Mouse (Mus musculus) frontal cortex, postnatal 36 days (tissue): Measurements from ENCODE around the gene Fas.

Source experiments
- DNase-seq, 2 experiments: peaks; one replicate each; pipeline ENCODE4 v3.0.0; 2022; ENCODE audit warnings: low spot score in 2 of 2

Fas gene

DNA sequence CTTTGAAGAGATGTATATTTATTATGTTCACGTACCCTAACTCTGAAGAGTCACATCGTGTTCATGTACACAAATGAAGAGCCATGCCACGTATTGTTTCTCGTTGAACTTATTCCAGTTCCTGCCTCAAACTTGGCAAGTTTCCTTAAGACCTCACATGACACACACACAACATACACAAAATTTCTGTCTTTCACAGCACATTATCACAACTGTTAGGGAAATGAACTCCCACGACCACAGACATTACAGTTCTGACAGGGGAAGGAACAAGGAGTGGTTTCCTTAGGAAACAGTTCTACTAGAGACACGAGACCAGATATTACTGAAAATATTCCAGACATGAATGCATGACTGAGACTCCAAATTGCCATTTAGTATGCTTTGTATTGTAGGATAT, 6.9 kb upstream of the Fas start:
- DNase-seq = no peak

- DNase-seq = no peak
Observed at GRCm38 (mm10) chr19:34284383-34284782, 6.1 kb upstream of the Fas start.

DNA sequence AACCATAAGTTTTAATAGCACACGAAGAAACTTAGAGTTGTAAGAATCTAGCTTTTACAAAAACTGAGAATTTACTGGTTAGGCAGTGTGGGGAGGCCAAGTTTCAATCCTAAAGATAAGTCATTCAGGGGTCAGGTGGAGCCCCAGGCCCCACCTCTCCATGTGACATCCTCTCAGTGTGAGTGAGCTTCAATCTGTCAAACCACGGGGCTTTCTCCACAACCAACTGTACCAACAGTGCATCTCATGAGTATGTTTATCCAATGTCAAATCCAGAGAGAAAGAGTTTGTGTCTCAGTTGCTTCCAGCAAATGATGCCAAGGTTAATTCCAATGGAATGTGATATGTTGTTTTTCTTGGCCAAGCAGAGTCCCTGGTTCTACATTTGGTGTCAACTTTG, 5.6 kb upstream of the Fas start:
- no peak for DNase-seq

DNA sequence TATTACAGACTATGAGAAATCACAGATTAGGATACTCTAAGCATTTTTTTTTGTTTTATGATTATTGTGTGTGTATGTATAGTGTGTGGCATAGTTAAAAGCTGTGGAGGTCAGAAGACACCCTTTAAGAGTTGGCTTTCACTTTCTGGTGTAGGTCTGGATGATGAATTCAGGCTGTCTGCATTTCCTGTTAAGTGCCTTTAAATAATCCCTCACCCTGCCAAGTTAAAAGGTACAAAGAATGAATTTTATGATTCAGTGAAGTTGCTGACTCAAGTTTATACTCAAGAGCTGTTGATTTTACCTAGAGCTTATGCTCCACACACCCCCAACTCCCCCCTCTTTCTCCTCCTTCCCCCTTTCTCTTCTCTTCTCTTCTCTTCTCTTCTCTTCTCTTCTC, 3.2 kb upstream of the Fas start:
- no peak for DNase-seq

DNA sequence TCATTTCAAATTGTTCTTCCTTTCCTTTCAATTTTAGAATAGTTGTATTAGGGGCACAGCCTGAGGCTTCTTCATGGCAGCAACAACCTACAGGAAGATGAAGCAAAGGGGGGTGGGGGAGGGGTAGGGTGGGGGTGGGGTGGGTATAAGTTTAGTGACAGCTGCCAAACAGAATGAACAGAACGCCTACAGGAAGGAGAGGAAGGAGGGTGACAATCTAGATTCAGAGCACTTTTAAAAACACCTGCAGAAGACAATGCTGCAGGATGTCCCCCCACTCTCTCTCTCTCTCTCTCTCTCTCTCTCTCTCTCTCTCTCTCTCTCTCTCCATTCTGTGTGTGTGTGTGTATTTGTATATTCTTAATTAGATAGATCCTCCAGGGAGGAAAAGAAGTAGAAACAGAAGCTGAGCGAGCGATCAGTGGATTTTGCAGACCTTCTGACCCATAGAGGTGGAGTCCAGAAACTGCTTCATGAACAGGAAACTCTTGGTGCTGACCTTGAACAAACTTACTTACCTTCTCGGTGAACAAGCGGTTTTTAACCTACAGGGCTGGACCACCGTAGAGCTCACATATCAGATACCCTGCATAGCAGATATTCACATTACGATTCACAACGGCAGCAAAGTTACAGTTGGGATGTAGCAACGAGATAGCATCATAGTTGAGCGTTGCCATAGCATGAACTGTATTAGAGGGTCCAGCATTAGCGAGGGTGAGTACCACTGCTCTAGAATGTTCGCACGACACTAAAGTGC, 2.6 kb upstream of the Fas start:
- DNase-seq = no peak

DNA sequence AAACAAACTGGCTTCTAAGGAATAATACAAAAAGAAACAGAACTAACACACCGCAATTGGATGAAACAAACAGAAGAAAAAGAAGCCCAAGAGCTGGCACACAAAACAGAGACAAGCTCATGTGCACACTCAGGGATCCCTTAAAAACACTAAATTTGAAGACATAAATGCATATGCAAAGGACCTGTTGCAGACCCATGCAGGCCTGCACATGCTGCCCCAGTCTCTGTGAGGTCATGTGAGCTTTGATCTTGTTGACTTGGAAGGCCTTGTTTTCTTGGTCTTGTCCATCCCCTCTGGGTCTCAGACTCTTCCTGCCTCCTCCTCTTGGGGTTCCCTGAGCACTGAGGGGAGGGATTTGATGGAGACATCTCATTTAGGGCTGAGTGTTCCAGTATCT, 1.8 kb upstream of the Fas start:
- no peak for DNase-seq

DNA sequence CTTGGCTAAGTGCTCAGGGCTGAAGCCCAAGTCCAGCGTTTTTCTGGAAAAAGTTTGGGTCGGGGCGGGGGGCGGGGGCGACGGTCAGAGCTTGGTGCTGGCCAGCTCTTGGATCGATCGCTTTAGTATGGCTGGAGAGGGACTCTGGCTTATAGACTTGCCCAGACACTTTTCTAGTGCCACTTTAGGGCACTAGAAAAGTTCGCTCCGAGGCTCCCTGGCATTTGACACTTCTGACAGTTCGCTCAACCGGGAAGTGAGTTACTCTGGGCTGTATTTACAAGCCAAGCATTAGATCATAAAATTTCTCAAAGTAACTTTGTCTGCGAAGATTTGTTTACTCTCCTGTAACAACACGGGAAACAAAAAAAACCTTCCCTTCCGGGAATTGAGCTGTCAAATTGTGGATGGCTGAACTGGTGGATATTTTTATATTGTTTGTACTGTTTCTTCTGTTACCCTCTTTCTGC, 441 bp downstream of the Fas start:
- no peak for DNase-seq

GRCm38 (mm10) chr19:34291379-34291778, 913 bp downstream of the Fas start:
- no peak for DNase-seq

GRCm38 (mm10) chr19:34291956-34292355, 1.5 kb downstream of the Fas start:
- DNase-seq = no peak

- no peak for DNase-seq
Observed at GRCm38 (mm10) chr19:34292701-34293100, 2.2 kb downstream of the Fas start.

- no peak for DNase-seq
Observed at GRCm38 (mm10) chr19:34293376-34293947, 3.0 kb downstream of the Fas start.

DNA sequence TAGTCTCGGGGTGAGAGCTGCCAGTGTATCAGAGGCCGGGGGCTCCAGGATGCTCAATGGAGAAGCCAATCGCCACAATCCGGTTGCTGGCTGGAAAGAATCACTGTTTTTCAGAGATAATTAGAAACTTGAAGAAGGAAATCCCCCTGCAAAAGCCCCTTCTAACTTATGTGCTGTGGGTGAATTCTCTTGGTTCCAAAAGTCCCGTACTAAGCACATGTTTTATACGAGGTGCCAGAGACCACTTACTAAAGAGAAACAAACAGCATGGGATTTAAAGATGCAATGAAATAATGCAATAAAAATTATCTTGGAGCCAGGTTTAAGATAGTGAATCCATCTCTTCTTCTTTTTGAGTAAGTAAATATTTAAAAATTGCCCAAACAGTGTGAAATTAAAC, 5.0 kb downstream of the Fas start:
- no peak for DNase-seq

- no peak for DNase-seq
Observed at GRCm38 (mm10) chr19:34298531-34298930, 8.1 kb downstream of the Fas start.

DNA sequence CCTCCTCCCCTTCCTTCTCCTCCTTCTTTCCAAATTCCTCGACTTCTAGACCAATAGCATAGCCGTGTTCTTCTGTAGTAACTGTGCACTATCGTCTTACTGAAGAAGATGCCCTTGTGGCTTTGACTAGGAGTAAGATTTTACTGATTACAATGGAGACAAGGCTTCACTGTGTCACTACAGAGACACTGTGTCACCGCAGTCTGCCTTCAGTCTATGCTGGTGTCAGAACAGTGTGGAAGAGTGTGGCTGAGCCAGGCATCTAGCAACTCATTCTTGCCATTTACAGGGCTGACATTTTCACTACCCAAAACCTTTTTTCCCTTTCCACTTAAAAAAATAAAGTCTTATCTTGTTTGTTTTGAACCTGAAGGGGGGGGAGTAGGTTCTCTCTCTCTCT, 8.8 kb downstream of the Fas start:
- no peak for DNase-seq

DNA sequence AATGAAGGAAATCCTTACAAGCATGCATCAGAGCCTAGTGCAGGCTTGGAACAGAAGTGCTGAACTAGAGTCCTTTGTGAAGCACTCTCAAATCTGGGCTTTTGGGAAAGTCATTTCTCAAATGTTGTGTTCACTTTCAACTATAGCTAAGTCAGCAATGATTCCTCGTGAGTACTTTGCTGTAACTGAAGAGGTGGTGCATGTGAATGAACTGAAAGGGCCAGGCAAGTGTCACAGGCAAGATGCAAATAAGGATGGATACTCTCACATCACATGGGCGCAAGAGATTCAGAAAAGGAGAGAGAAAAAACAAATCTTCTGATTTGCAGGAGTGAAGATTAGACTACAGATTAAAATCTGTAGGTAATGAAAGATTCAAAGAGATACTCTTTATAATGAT, 10.0 kb downstream of the Fas start:
- no peak for DNase-seq

GRCm38 (mm10) chr19:34304917-34305316, 14.5 kb downstream of the Fas start:
- DNase-seq = no peak

DNA sequence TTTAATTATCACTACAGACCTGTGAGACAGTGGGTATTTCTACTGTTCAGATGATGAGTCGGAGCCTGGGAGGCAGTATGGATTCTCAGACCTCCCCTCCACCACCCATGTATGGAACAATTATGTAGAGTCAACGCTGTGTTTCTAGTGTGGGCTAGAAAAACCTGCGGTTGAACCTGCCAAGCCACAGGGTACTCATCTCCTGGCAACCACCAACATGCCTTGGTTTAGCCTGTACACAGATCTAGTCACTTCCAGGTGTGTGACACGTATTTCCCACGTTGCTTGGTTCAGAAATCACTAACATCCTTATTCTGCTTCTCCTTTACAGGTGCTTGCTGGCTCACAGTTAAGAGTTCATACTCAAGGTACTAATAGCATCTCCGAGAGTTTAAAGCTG, 16.3 kb downstream of the Fas start:
- no peak for DNase-seq

DNA sequence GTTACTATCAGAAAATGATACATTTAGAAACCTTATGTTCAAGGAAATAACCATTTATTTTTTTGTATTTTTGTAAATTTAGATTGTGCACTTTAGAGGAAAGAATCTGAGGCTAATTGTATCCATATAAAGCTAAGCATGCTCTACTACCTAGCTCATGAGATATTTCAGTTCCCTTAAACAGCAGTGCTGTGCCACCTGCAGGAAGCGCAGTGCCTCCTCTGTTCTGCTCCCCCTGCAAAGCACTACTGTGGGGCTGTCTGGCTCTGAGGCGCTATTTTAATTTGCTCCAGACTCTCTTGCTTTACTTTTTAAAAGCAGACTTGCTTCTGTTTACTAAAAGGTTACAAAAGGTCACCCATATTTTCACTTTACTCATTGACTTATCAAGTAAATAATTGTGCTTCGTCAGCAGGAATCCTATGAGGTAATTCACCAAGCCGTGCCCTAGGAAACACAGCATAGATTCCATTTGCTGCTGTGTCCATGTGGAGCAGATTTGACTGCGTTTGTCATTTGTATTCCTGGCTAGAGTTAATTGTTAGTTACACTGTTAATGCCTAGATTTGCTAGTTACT, 21.8 kb downstream of the Fas start:
- no peak for DNase-seq

- no peak for DNase-seq
Observed at GRCm38 (mm10) chr19:34328051-34328450, 37.6 kb downstream of the Fas start.

- peak; percentile 35 to 78 for DNase-seq
Observed at GRCm38 (mm10) chr19:34334300-34334699, 43.8 kb downstream of the Fas start.

DNA sequence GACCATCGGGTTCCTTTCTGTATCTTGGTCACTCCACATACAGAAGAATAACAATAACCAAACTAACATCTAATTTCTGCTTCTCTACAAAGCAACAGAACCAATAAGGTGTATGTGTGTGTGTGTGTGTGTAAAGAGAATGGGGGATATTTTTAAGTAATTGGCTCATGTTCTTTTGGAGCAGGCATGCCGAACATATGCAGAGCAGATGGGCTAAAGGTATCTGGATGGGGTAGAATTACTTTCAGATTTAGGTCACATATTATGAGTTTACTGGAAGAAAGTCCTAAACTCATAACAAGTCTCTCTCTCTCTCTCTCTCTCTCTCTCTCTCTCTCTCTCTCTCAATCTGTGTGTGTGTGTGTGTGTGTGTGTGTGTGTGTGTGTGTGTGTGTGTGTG, 54.2 kb downstream of the Fas start:
- DNase-seq = no peak

DNA sequence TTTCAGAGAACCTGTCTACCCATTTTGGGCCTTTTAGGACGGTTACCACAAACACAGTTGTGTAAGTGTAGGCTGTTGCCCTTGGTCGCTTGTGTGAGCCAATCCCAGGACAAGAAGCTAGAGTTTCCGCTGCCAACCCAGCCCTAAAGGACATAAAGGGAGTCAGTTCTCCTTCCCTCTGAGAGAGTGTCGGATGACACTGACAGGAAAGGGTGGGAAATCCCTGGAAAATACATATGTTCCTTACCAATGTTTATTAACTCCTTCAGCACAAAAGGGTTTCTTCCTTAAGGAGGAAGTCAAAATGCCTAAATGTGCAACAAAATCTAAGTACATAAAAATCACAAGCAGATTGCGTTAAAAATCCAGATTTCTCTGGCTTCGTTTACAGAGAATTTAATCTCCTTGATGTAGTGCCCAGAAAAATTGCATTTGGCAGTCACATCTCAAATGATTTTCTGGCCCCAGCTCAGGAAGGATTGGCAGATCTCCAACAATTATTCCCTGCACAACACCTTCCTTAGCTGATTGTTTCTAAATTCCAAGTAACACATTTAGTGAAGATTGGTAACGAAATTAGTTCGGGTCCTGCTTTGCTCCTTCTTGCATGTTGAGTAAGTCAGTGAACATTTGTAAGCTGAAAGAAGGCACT, 55.3 kb downstream of the Fas start:
- peak; percentile 2 to 10 for DNase-seq

DNA sequence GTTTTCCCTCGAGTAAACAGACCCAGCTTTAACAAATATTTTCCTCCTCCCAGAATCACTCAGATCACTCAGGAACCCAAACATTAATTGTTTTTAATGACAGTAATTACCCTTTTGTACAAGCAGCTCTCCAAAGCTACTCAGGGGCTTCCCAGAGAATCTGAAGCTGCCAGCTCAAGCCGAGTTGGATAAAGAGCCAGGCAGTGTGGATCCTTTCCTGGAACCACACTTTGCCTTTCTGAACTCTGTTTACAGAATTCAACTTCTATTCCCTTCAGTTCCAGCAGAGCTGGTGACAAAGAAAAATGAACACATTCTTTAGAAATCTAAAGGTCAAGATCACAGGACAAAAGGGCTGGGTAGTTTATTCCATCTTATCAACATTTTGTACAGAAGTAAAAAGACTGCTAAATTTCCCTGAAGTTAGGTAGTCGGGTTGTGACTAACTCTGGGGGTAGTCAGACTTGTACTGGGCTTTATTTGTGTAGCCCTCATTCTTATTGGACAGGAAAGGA, 62.9 kb downstream of the Fas start:
- DNase-seq = no peak
